Comparison of ENCODE assay signal across 33 mouse cellular contexts in the genomic region with DNA sequence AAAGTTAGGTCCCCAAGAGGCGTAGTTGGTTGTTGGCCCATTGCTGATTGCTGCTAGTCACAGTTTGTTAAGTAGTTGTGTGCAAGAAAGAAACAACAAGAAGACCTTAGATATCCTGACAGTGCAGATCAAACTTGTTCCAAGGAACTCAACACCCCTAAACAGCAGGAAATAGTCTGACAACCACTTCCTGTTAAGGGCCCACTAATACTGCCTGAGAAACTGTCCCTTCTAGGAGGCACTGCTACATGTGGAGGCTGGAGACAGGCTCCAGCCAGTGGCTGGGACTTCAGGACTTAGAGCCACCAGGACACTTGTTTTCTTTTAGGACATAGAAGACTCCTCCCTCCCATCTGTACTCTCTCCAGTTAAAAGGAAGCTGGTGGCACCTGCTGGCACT. TPM values are rescaled to one million over a fixed set of nuclear protein-coding genes. Genes with fewer than 3 reads are reported as not detected.
DNase-seq lines count a peak whose midpoint lies in the region; ATAC-seq lines count a peak whose summit lies in the region.
"Had no signal": no experiment of that assay in that cellular context is flagged by ENCODE, and none has a peak within 500 bp of the region (broad histone marks: within the 10 kb centered on the region; RNA-seq: fewer than 3 reads in every experiment).

No protein-coding gene starts in this region.

- no peak overlapping the region for H3K4me2 ChIP-seq in liver, embryonic 13.5 days
- H3K4me2 ChIP-seq in liver, embryonic 12.5 days: no peak overlapping the region
- H3K4me2 ChIP-seq in hindbrain, embryonic 12.5 days (replicated peaks): no peak overlapping the region
- H3K4me2 ChIP-seq: embryonic facial prominence, embryonic 15.5 days; forebrain, embryonic 13.5 days; heart, embryonic 13.5 days; limb, embryonic 12.5 days; liver, embryonic 15.5 days; lung, embryonic 15.5 days; midbrain, embryonic 13.5 days had no signal

- H3K9me3 ChIP-seq in liver, embryonic 13.5 days (replicated peaks): no peaks in the 10 kb centered on the region
- no peaks in the 10 kb centered on the region for H3K9me3 ChIP-seq in liver, embryonic 12.5 days (replicated peaks)
- no peaks in the 10 kb centered on the region for H3K9me3 ChIP-seq in hindbrain, embryonic 12.5 days (replicated peaks)
- H3K9me3 ChIP-seq: embryonic facial prominence, embryonic 15.5 days; forebrain, embryonic 13.5 days; heart, embryonic 13.5 days; limb, embryonic 12.5 days; liver, embryonic 15.5 days; lung, embryonic 15.5 days; midbrain, embryonic 13.5 days had no signal

- H3K4me1 ChIP-seq in liver, embryonic 13.5 days (replicated peaks): no peaks in the 10 kb centered on the region
- no peaks in the 10 kb centered on the region for H3K4me1 ChIP-seq in liver, embryonic 12.5 days
- no peaks in the 10 kb centered on the region for H3K4me1 ChIP-seq in hindbrain, embryonic 12.5 days
- H3K4me1 ChIP-seq: embryonic facial prominence, embryonic 15.5 days; forebrain, embryonic 13.5 days; heart, embryonic 13.5 days; limb, embryonic 12.5 days; liver, embryonic 15.5 days; lung, embryonic 15.5 days; midbrain, embryonic 13.5 days had no signal

- H3K27ac ChIP-seq in liver, embryonic 13.5 days: 0 out of 2 replicates have a peak overlapping the region, but pooled peaks have one; percentile 9
- H3K27ac ChIP-seq in liver, embryonic 12.5 days: no peak overlapping the region
- no peak overlapping the region for H3K27ac ChIP-seq in hindbrain, embryonic 12.5 days
- H3K27ac ChIP-seq: embryonic facial prominence, embryonic 15.5 days; forebrain, embryonic 13.5 days; heart, embryonic 13.5 days; hindbrain, postnatal 0 days; limb, embryonic 12.5 days; liver, embryonic 15.5 days; lung, embryonic 15.5 days; midbrain, embryonic 13.5 days had no signal

- no peak for ATAC-seq in liver, embryonic 13.5 days (ENCODE audit: low read depth)
- no peak for ATAC-seq in liver, embryonic 12.5 days
- ATAC-seq in CD4-positive, CD25-positive, alpha-beta regulatory T cell, adult 4 months: peak; percentile 86
- ATAC-seq in hematopoietic stem cell, adult 5-6 weeks (replicated peaks in 1 of 2; ENCODE audit: insufficient read depth in 1 of 2, low FRiP score in 2 of 2, low TSS enrichment in 1 of 2, low read depth in 1 of 2, poor library complexity in 2 of 2, severe bottlenecking in 2 of 2): peak; percentile 55 to 58; a peak in 3 of 4 replicates
- ATAC-seq in hindbrain, embryonic 12.5 days (ENCODE audit: low FRiP score): no peak
- ATAC-seq: forebrain, embryonic 13.5 days; hindbrain, postnatal 0 days; intestine, postnatal 0 days; midbrain, embryonic 13.5 days had no signal

- WGBS in liver, embryonic 13.5 days (ENCODE audit: insufficient replicate concordance): 63% methylated on average over 1 of the region's 1 CpGs
- WGBS in liver, embryonic 12.5 days (ENCODE audit: insufficient replicate concordance): 55% methylated on average over 1 of the region's 1 CpGs
- WGBS in hindbrain, embryonic 12.5 days: 92% methylated on average over 1 of the region's 1 CpGs

- no peak overlapping the region for H3K4me3 ChIP-seq in liver, embryonic 13.5 days (replicated peaks)
- H3K4me3 ChIP-seq in liver, embryonic 12.5 days: no peak overlapping the region
- no peak overlapping the region for H3K4me3 ChIP-seq in hindbrain, embryonic 12.5 days
- H3K4me3 ChIP-seq: embryonic facial prominence, embryonic 15.5 days; forebrain, embryonic 13.5 days; heart, embryonic 13.5 days; limb, embryonic 12.5 days; liver, embryonic 15.5 days; lung, embryonic 15.5 days; midbrain, embryonic 13.5 days had no signal

- no peaks in the 10 kb centered on the region for H3K27me3 ChIP-seq in liver, embryonic 13.5 days
- no peaks in the 10 kb centered on the region for H3K27me3 ChIP-seq in liver, embryonic 12.5 days (replicated peaks)
- no peaks in the 10 kb centered on the region for H3K27me3 ChIP-seq in hindbrain, embryonic 12.5 days
- H3K27me3 ChIP-seq: CH12.LX; embryonic facial prominence, embryonic 15.5 days; forebrain, embryonic 13.5 days; heart, embryonic 13.5 days; limb, embryonic 12.5 days; liver, embryonic 15.5 days; lung, embryonic 15.5 days; midbrain, embryonic 13.5 days had no signal

- no peak for DNase-seq in liver, embryonic 13.5 days
- DNase-seq in gastrocnemius, postnatal 36 days: no peak
- no peak for DNase-seq in left cerebral cortex, adult 8-10 months (ENCODE audit: low spot score in 2 of 2)
- DNase-seq: adrenal gland, postnatal 10 days; cerebellum, adult 11 months; cerebellum, adult 9-10 months; heart, postnatal 10 days; kidney, postnatal 14 days; layer of hippocampus, adult 9-11 months; thymus, adult 2 months; thymus, postnatal 36 days had no signal

- no peak overlapping the region for H3K9ac ChIP-seq in liver, embryonic 13.5 days
- H3K9ac ChIP-seq in liver, embryonic 12.5 days: no peak overlapping the region
- no peak overlapping the region for H3K9ac ChIP-seq in hindbrain, embryonic 12.5 days
- H3K9ac ChIP-seq: embryonic facial prominence, embryonic 15.5 days; forebrain, embryonic 13.5 days; heart, embryonic 13.5 days; limb, embryonic 12.5 days; liver, embryonic 15.5 days; lung, embryonic 15.5 days; midbrain, embryonic 13.5 days had no signal

- no peaks in the 10 kb centered on the region for H3K36me3 ChIP-seq in liver, embryonic 13.5 days
- H3K36me3 ChIP-seq in liver, embryonic 12.5 days: no peaks in the 10 kb centered on the region
- no peaks in the 10 kb centered on the region for H3K36me3 ChIP-seq in hindbrain, embryonic 12.5 days
- H3K36me3 ChIP-seq: embryonic facial prominence, embryonic 15.5 days; heart, embryonic 13.5 days; limb, embryonic 12.5 days; liver, embryonic 15.5 days; lung, embryonic 15.5 days; midbrain, embryonic 13.5 days had no signal

- intact Hi-C loops in gastrocnemius, postnatal 36 days (cut with DNase I): no loop called here

RNA-seq across cellular contexts. Expression of gene Dnase1l3, which starts 16.9 kb away (rescaled TPM):
- polyA plus RNA-seq in liver, embryonic 13.5 days (2015; fragmentation: Nextera tagmentation; extraction: Ambion mirVana): 1.3 and 1.8 TPM in 2 replicates
- 0.72 and 0.79 TPM in 2 replicates for polyA plus RNA-seq in liver, embryonic 12.5 days (2016; fragmentation: Nextera tagmentation; extraction: Ambion mirVana)
- 1 to 10 TPM; 4.6 to 8.5 TPM for polyA plus RNA-seq in CD4-positive, CD25-positive, alpha-beta regulatory T cell, adult 4 months (2017; shearing (Covaris generic))
- total RNA-seq in hematopoietic stem cell, adult 5-6 weeks (2017): 0.13 TPM in 1 of 2 replicates, not detected in the other
- 0.08 TPM in 1 of 2 replicates, not detected in the other for polyA plus RNA-seq in hindbrain, embryonic 12.5 days (2016; fragmentation: Nextera tagmentation; extraction: Ambion mirVana)
- not detected for total RNA-seq in gastrocnemius, postnatal 36 days (2021)
- total RNA-seq in left cerebral cortex, adult 8-10 months (2022): under 1 TPM in 1 of 4 experiments, not detected in 3; 0.07 TPM
- total RNA-seq: gastrocnemius, adult 18-20 months; heart, postnatal 10 days; hindbrain, postnatal 0 days; left cerebral cortex, postnatal 25 days; megakaryocyte-erythroid progenitor cell, adult 5-6 weeks had no signal
- polyA plus RNA-seq: limb, embryonic 12.5 days had no signal

RNA-seq across cellular contexts. Expression of gene Gm45521, which starts 20.4 kb away (rescaled TPM):
- polyA plus RNA-seq in liver, embryonic 13.5 days (2015; fragmentation: Nextera tagmentation; extraction: Ambion mirVana): not detected in 2 replicates
- polyA plus RNA-seq in liver, embryonic 12.5 days (2016; fragmentation: Nextera tagmentation; extraction: Ambion mirVana): not detected in 2 replicates
- polyA plus RNA-seq in CD4-positive, CD25-positive, alpha-beta regulatory T cell, adult 4 months (2017; shearing (Covaris generic)): not detected
- total RNA-seq in hematopoietic stem cell, adult 5-6 weeks (2017): not detected in 2 replicates
- 0.67 TPM in 1 of 2 replicates, not detected in the other for polyA plus RNA-seq in hindbrain, embryonic 12.5 days (2016; fragmentation: Nextera tagmentation; extraction: Ambion mirVana)
- not detected for total RNA-seq in gastrocnemius, postnatal 36 days (2021)
- under 1 TPM in 1 of 4 experiments, not detected in 3; 0.59 TPM for total RNA-seq in left cerebral cortex, adult 8-10 months (2022)
- total RNA-seq: adrenal gland, postnatal 10 days; CH12.LX; gastrocnemius, adult 18-20 months; gastrocnemius, postnatal 4 days; heart, adult 8-10 months; heart, postnatal 10 days; hindbrain, postnatal 0 days; left cerebral cortex, postnatal 25 days; megakaryocyte-erythroid progenitor cell, adult 5-6 weeks had no signal
- polyA plus RNA-seq: embryonic facial prominence, embryonic 15.5 days; forebrain, embryonic 13.5 days; heart, embryonic 13.5 days; hindbrain, embryonic 11.5 days; intestine, postnatal 0 days; kidney, embryonic 14.5 days; limb, embryonic 12.5 days; liver, embryonic 15.5 days; lung, embryonic 15.5 days; neural tube, embryonic 14.5 days; thymus, adult 2 months had no signal

RNA-seq across cellular contexts. Expression of gene Abhd6, which starts 25.2 kb away (rescaled TPM):
- 9.3 and 9.9 TPM in 2 replicates for polyA plus RNA-seq in liver, embryonic 13.5 days (2015; fragmentation: Nextera tagmentation; extraction: Ambion mirVana)
- polyA plus RNA-seq in liver, embryonic 12.5 days (2016; fragmentation: Nextera tagmentation; extraction: Ambion mirVana): 8.2 and 10.6 TPM in 2 replicates
- 10 to 100 TPM; 31.1 to 32.8 TPM for polyA plus RNA-seq in CD4-positive, CD25-positive, alpha-beta regulatory T cell, adult 4 months (2017; shearing (Covaris generic))
- 5.1 and 6.6 TPM in 2 replicates for total RNA-seq in hematopoietic stem cell, adult 5-6 weeks (2017)
- polyA plus RNA-seq in hindbrain, embryonic 12.5 days (2016; fragmentation: Nextera tagmentation; extraction: Ambion mirVana): 19.5 and 19.6 TPM in 2 replicates
- 1 to 10 TPM; 5.3 to 6.0 TPM for total RNA-seq in gastrocnemius, postnatal 36 days (2021)
- 10 to 100 TPM; 55.1 to 60.3 (median 55.6) TPM for total RNA-seq in left cerebral cortex, adult 8-10 months (2022)

Comparison
In these comparisons a context has a peak if more than half of its experiments do, and no peak if none do; other contexts are left out.
1. ATAC-seq: peak in CD4-positive, CD25-positive, alpha-beta regulatory T cell, adult 4 months (single experiment) and hematopoietic stem cell, adult 5-6 weeks (2 of 2); none in liver, embryonic 13.5 days (single experiment), liver, embryonic 12.5 days (single experiment) and hindbrain, embryonic 12.5 days (single experiment).